Mouse (Mus musculus): ENCODE results near the gene Nudcd2. TPM values are rescaled to one million over a fixed set of nuclear protein-coding genes. Genes with fewer than 3 reads are reported as not detected.

The Nudcd2 gene
- total and polyA plus RNA-seq, 3 experiments: 89.8 to 221 (median 119) TPM

- H3K9ac ChIP-seq (ENCODE audit: insufficient read depth, low read depth): no peak overlapping the region
- H3K9me3 ChIP-seq (replicated peaks; ENCODE audit: low read length): no peaks in the 10 kb centered on the region
- no peaks in the 10 kb centered on the region for H3K36me3 ChIP-seq (replicated peaks in 1 of 2; ENCODE audit: control insufficient read depth in 1 of 2, insufficient read depth in 1 of 2, low read length in 1 of 2)
- H3K27me3 ChIP-seq (replicated peaks): no peaks in the 10 kb centered on the region
- DNase-seq (ENCODE audit: extremely low read depth): no peak
- H3K4me1 ChIP-seq (ENCODE audit: control insufficient read depth in 1 of 2, insufficient read depth in 2 of 2): peaks cover 0 to 11% of the 10 kb centered on the region in 2 experiments; a peak in 2 of 4 replicates
- no peak overlapping the region for H3K4me2 ChIP-seq (ENCODE audit: insufficient read depth, low read depth, poor library complexity, severe bottlenecking)
- no peak for TF ChIP-seq ZC3H11A (IDR thresholded peaks at IDR 0.05; ENCODE audit: low read depth, low read length)
- no peak for TF ChIP-seq E2F4 (IDR thresholded peaks at IDR 0.05; ENCODE audit: insufficient replicate concordance, low read depth, low read length)
- no peak for TF ChIP-seq JUN (IDR thresholded peaks at IDR 0.05; ENCODE audit: insufficient read depth, low read depth, low read length)
- no peak for TF ChIP-seq RCOR1 (conservative IDR thresholded peaks at IDR 0.05; ENCODE audit: low read depth, low read length)
- no peak for TF ChIP-seq BHLHE40 (IDR thresholded peaks at IDR 0.05; ENCODE audit: low read depth, low read length)
- no peak for TF ChIP-seq MAZ (IDR thresholded peaks at IDR 0.05; ENCODE audit: low read depth, low read length)
- no peak for TF ChIP-seq POLR2A (IDR thresholded peaks at IDR 0.05; ENCODE audit: low read depth, low read length)
- TF ChIP-seq CHD1 (IDR thresholded peaks at IDR 0.05; ENCODE audit: low read depth, low read length): no peak
- no peak for TF ChIP-seq GABPA (IDR thresholded peaks at IDR 0.05; ENCODE audit: insufficient replicate concordance, low read depth, low read length)
- no peak for TF ChIP-seq PAX5 (IDR thresholded peaks at IDR 0.05; ENCODE audit: low read length)
- TF ChIP-seq MXI1 (IDR thresholded peaks at IDR 0.05; ENCODE audit: low read depth, low read length): no peak
- TF ChIP-seq CHD2 (IDR thresholded peaks at IDR 0.05; ENCODE audit: low read length): no peak
- no peak for TF ChIP-seq CTCF (conservative IDR thresholded peaks at IDR 0.05 in 1 of 2, IDR thresholded peaks at IDR 0.05 in 1 of 2; ENCODE audit: low read depth in 2 of 2, low read length in 2 of 2)
- no peak for TF ChIP-seq NELFE (IDR thresholded peaks at IDR 0.05; ENCODE audit: low read depth, low read length)
- no peak for TF ChIP-seq ZKSCAN1 (IDR thresholded peaks at IDR 0.05; ENCODE audit: borderline replicate concordance, low read depth, low read length)
- no peaks in the 10 kb centered on the region for H3K79me2 ChIP-seq (replicated peaks; ENCODE audit: control insufficient read depth, extremely low read depth, insufficient read depth, poor library complexity, severe bottlenecking)
- dilution Hi-C loops (cut with MboI; ENCODE audit: extremely low pct_ligation_motif_present, extremely low pct_unique_long_range_greater_than_20kb, low sequenced_read_pairs): no loop called here
- in situ Hi-C loops (cut with MboI; ENCODE audit: low pct_ligation_motif_present, low pct_unique_long_range_greater_than_20kb, low sequenced_read_pairs): loop anchor here (10.0 kb wide), 1 partner anchor 50 kb away; no protein-coding TSS in a partner anchor
- no peak overlapping the region for H3K4me3 ChIP-seq (replicated peaks in 1 of 3; ENCODE audit: low read depth in 2 of 3, low read length in 2 of 3, poor library complexity in 1 of 3)
- H3K27ac ChIP-seq (ENCODE audit: insufficient read depth, low read depth): no peak overlapping the region
These were observed 50.9 kb downstream of the Nudcd2 start for GRCm38 (mm10) chr11:40784326-40784725.

GRCm38 (mm10) chr11:40786900-40787299 is 53.4 kb downstream of the Nudcd2 start:
- Histone ChIP-seq H3K27ac (ENCODE audit: insufficient read depth, low read depth) (no peak overlapping the region), H3K9me3 (replicated peaks; ENCODE audit: low read length) (no peaks in the 10 kb centered on the region), H3K4me2 (ENCODE audit: insufficient read depth, low read depth, poor library complexity, severe bottlenecking) (no peak overlapping the region), H3K9ac (ENCODE audit: insufficient read depth, low read depth) (no peak overlapping the region), H3K36me3 (replicated peaks in 1 of 2; ENCODE audit: control insufficient read depth in 1 of 2, insufficient read depth in 1 of 2, low read length in 1 of 2) (no peaks in the 10 kb centered on the region), H3K79me2 (replicated peaks; ENCODE audit: control insufficient read depth, extremely low read depth, insufficient read depth, poor library complexity, severe bottlenecking) (no peaks in the 10 kb centered on the region), H3K4me1 (ENCODE audit: control insufficient read depth in 1 of 2, insufficient read depth in 2 of 2) (peaks cover 0 to 4% of the 10 kb centered on the region in 2 experiments; a peak in 2 of 4 replicates), H3K4me3 (replicated peaks in 1 of 3; ENCODE audit: low read depth in 2 of 3, low read length in 2 of 3, poor library complexity in 1 of 3) (no peak overlapping the region), H3K27me3 (replicated peaks) (no peaks in the 10 kb centered on the region)
- TF ChIP-seq MAFK (IDR thresholded peaks at IDR 0.05; ENCODE audit: insufficient replicate concordance, low read length) (no peak), IRF4 (IDR thresholded peaks at IDR 0.05; ENCODE audit: low read depth, low read length) (no peak), ZMIZ1 (IDR thresholded peaks at IDR 0.05; ENCODE audit: low read depth, low read length) (no peak), NELFE (IDR thresholded peaks at IDR 0.05; ENCODE audit: low read depth, low read length) (no peak), CTCF (conservative IDR thresholded peaks at IDR 0.05 in 1 of 2, IDR thresholded peaks at IDR 0.05 in 1 of 2; ENCODE audit: low read depth in 2 of 2, low read length in 2 of 2) (no peak), USF2 (conservative IDR thresholded peaks at IDR 0.05; ENCODE audit: low read depth, low read length) (no peak), TBP (conservative IDR thresholded peaks at IDR 0.05; ENCODE audit: low read depth, low read length) (no peak), MAX (IDR thresholded peaks at IDR 0.05; ENCODE audit: low read length) (no peak), POLR2AphosphoS2 (IDR thresholded peaks at IDR 0.05; ENCODE audit: low read depth, low read length) (no peak), UBTF (IDR thresholded peaks at IDR 0.05; ENCODE audit: low read depth, low read length) (no peak), ZNF384 (IDR thresholded peaks at IDR 0.05; ENCODE audit: low read depth, low read length) (no peak)
- no peak for DNase-seq (ENCODE audit: extremely low read depth)
- dilution Hi-C loops (cut with MboI; ENCODE audit: extremely low pct_ligation_motif_present, extremely low pct_unique_long_range_greater_than_20kb, low sequenced_read_pairs) (no loop called here), in situ Hi-C loops (cut with MboI; ENCODE audit: low pct_ligation_motif_present, low pct_unique_long_range_greater_than_20kb, low sequenced_read_pairs) (loop anchor here (10.0 kb wide), 1 partner anchor 48 kb away; no protein-coding TSS in a partner anchor)
